Mouse (Mus musculus) left cerebral cortex, adult 11 months (tissue): ENCODE results near the gene Zfp300.

Source experiments
- DNase-seq: peaks from one replicate; pipeline ENCODE4 v3.0.0; 2022; ENCODE audit warnings: low spot score

The Zfp300 gene

DNA sequence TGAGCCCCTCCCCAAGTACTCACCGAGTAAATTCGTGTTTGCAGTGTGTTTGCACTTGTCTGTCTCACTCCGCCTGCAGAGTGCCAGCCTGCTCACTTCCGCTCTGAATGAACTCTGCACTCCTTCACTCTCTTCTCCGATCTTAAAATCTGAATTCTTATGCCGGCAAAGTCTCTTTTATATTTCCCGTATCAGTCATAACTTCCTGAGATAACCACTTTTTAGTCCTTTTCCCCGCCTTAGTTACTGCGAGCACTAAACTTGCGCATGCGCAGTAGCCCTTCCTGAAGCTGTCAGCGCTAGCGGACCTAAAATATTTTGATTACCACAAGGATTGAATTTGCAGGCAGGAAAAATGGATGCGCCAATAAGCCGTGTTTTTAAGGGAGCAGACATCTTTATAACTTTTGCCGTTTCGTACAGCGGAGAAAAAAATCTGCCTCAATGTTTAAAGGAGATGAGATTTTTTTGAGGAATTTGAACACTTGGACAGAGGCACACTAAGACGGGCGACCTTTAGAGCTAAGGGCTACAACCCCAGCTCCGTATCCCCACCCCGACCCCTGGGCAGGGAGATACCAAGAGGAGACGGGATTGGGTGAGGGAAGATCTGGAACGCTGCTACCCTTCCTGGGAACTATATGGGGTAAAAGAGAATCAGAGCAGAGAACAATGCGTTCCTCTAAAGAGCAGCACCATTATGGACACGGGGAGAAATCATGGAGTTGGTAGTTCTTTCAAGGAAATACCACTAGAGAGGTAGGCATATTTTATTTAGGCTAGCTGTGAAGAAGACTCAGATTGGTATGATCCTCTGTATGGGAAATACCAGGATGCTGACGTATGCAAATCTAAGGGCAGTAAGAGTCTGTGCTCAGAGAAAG is at the start of gene Zfp300:
Zfp300 (minus strand) TSS at position 545 of the 884 bp plus-strand sequence.
- peak; percentile 52 for DNase-seq

DNA sequence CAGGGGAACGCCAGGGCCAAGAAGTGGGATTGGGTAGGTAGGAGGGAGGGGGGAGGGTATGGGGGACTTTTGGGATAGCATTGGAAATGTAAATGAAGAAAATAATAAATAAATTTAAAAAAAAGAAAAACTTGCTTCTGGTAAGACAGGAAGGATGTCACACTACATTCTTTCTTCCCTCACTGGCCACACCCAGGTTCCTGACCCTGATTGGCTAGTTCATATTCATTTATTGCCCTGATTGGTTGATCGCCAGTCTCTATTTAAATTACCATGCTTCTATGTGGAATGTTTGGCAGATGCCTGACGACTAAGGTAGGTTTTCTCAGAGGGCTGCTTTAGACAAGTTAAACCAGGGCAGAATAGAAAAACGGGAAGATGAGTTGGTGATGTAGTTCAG is 26.2 kb upstream of the Zfp300 start, which contains the start of gene Ssxa1:
Ssxa1 (plus strand) TSS at position 301 of the 400 bp plus-strand sequence.
- DNase-seq = no peak

DNA sequence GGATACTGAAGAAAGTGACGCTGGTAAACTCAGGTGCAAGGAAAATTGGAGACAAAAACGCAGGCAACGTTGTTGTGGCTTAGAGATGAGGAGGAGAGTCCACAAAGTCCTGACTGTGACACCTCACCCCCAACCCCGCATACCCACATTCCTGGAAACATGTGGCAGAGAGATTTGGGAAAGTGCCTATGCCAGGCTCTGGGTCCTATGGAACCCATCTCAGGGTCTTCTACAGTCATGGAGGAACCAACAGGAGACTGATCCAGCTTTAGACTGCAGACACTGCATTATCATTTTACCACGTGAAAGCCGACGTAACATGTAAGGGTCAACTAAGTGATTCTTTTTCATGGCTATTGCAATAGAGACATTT is 526 bp upstream of the Zfp300 start:
- DNase-seq = no peak

DNA sequence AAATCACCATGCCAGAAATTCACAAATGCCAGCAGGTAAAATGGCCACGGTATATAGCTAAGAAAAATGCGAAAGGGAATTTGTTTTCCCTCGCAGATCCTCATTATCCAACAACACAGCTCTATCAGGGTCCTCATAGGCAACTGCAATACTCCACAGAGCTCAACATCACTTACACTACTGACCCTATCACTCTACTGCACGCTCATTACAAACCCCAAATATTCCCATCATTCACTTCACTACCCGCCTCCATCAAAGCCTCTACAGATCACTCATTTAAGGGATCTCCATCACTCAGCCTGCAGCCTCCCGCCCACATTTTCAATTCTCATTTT is 713 bp downstream of the Zfp300 start:
- no peak for DNase-seq

DNA sequence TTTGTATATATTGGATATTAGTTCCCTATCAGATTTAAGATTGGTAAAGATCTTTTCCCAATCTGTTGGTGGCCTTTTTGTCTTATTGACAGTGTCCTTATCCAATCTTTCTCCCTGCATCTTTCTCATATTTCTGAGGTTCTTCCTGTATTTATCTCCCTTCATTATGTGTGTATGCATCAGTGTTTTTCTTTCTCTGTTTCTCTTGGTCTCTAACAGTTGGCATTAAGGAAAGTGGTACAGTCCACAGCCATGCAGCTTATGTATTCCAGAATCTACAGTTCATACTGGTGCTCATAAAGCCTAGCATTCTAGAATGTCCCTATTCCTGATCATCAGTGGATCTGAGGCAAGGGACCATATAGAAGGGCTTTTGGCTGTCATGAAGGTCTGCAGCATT is 21.2 kb downstream of the Zfp300 start, which contains the start of gene Spaca5:
Spaca5 (plus strand) TSS at position 301 of the 400 bp plus-strand sequence.
- no peak for DNase-seq

DNA sequence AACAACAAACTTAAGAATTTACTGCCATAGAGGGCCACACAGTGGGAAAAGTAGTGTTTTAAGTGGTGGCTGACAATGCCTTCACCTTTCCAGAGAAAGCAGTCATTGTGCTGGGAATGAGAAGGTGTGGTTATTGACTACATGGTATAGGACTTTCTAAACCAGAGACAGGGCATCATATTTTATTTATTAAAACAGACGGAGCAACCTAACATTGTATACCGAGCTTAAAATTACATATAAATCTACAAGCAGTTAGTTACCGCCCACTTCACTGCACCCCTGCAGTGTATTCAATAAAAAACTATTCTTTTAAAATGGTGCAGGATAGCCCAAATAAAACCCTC is 26.8 kb downstream of the Zfp300 start:
- no peak for DNase-seq

DNA sequence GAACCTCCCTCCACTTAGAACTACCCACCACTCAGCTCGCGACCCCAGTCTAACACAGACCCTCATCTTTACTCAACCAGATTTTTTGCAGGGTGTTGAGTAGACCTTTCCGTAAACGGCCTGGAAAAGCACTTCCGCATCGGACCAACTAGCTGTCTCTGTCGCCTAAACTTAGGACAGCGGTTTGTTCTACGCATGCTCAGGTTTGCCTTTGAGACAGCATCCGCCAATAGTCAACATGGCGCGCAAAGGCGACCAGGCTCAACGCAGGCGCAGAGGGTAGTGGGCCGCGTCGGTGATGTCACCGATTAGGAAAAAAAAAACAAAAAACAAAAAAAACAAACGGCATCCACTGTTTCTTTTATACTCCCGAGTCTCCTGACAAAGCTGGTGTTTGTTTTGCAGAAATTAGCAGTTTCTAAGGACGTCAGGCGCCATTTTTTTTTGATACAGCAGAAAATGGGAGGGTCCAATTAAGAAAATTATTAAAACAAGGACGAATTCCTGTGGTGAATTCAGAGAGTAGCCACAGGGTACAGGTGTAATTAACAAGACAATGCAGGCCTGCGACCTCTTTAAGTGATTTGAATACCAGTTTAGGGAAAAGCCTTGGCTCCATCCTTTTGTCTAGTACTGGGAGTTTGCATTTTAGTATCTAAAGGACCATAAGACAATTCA is 27.3 kb downstream of the Zfp300 start, which contains the start of gene Zfp182:
Zfp182 (minus strand) TSS at position 451 of the 678 bp plus-strand sequence.
- DNase-seq = peak; percentile 50

DNA sequence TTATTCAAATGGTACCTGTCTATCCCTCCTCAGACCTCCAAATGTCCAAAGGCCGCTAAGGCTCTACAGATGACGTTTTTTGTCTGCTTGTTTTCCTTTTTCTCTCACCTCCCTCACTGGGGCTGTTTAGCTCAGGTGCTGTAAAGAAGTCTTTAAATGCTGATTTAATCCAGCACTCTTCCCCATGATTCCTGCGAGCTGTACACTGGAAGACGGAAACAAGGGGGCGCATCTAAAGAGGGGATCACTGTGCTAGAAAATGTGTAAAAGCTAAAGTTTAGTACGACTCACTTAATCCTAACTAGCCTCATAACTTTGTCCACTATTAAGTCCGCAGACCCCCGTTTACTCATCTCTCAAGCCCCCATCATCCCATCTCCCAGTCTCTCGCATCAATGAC is 27.9 kb downstream of the Zfp300 start:
- DNase-seq = no peak
